In genomic region chr5:20950516-20950854, GRCm38 (mm10) we compare ENCODE assay signal across 10 mouse cellular contexts. TPM values are rescaled to one million over a fixed set of nuclear protein-coding genes. Genes with fewer than 3 reads are reported as not detected.
A peak's percentile ranks its signal among the peaks of the same experiment; 100 is the strongest.
DNase-seq lines count a peak whose midpoint lies in the region; ATAC-seq and TF ChIP-seq lines count a peak whose summit lies in the region.
"Had no signal": no experiment of that assay in that cellular context is flagged by ENCODE, and none has a peak within 500 bp of the region (broad histone marks: within the 10 kb centered on the region; RNA-seq: fewer than 3 reads in every experiment).

No protein-coding gene starts in this region.

- peaks cover 68% of the 10 kb centered on the region for H3K79me2 ChIP-seq in MEL (ENCODE audit: control insufficient read depth, insufficient read depth, low read length, poor library complexity)

- peak overlapping the region; percentile 79 for H3K4me2 ChIP-seq in heart, embryonic 14.5 days (ENCODE audit: low read length)
- H3K4me2 ChIP-seq in hindbrain, embryonic 13.5 days, result peak overlapping the region; percentile 72
- peak overlapping the region; percentile 67 for H3K4me2 ChIP-seq in midbrain, embryonic 13.5 days (replicated peaks)

- peak overlapping the region; percentile 88 to 100 for H3K4me3 ChIP-seq in heart, embryonic 14.5 days (ENCODE audit: control insufficient read depth in 1 of 2, insufficient read depth in 1 of 2, low read depth in 1 of 2, low read length in 2 of 2)
- peak overlapping the region; percentile 65 to 99 for H3K4me3 ChIP-seq in MEL (ENCODE audit: control insufficient read depth in 1 of 2, insufficient read depth in 1 of 2, low read depth in 2 of 2, low read length in 2 of 2)
- peak overlapping the region; percentile 89 for H3K4me3 ChIP-seq in hindbrain, embryonic 13.5 days
- peak overlapping the region; percentile 90 for H3K4me3 ChIP-seq in midbrain, embryonic 13.5 days (replicated peaks)

- no peak for TF ChIP-seq EP300 in MEL (IDR thresholded peaks at IDR 0.05; ENCODE audit: low read depth in 1 of 2, low read length in 2 of 2)

- H3K4me1 ChIP-seq in heart, embryonic 14.5 days (ENCODE audit: control insufficient read depth in 2 of 2, insufficient read depth in 2 of 2, low read length in 2 of 2), result peaks cover 1 to 30% of the 10 kb centered on the region in 2 experiments
- peaks cover 10 to 16% of the 10 kb centered on the region in 2 experiments for H3K4me1 ChIP-seq in MEL (ENCODE audit: control insufficient read depth in 1 of 2, insufficient read depth in 2 of 2, low read length in 2 of 2)
- H3K4me1 ChIP-seq in hindbrain, embryonic 13.5 days (replicated peaks), result peaks cover 18% of the 10 kb centered on the region
- peaks cover 21% of the 10 kb centered on the region for H3K4me1 ChIP-seq in midbrain, embryonic 13.5 days (replicated peaks)

- H3K9ac ChIP-seq in heart, embryonic 14.5 days (ENCODE audit: low read length), result peak overlapping the region; percentile 99
- H3K9ac ChIP-seq in MEL (ENCODE audit: control insufficient read depth, low read depth, low read length, poor library complexity, severe bottlenecking), result peak overlapping the region; percentile 96
- H3K9ac ChIP-seq in hindbrain, embryonic 13.5 days, result peak overlapping the region; percentile 96
- peak overlapping the region; percentile 95 for H3K9ac ChIP-seq in midbrain, embryonic 13.5 days (replicated peaks)

- TF ChIP-seq CTCF in MEL (IDR thresholded peaks at IDR 0.05 in 2 of 3, conservative IDR thresholded peaks at IDR 0.05 in 1 of 3; ENCODE audit: control insufficient read depth in 1 of 3, insufficient read depth in 1 of 3, low read depth in 2 of 3, low read length in 3 of 3, poor library complexity in 1 of 3, severe bottlenecking in 1 of 3), result no peak

- no peaks in the 10 kb centered on the region for H3K9me3 ChIP-seq in heart, embryonic 14.5 days (ENCODE audit: control insufficient read depth, low read length)
- no peaks in the 10 kb centered on the region for H3K9me3 ChIP-seq in MEL (replicated peaks; ENCODE audit: insufficient read depth, low read length)
- no peaks in the 10 kb centered on the region for H3K9me3 ChIP-seq in hindbrain, embryonic 13.5 days
- H3K9me3 ChIP-seq in midbrain, embryonic 13.5 days, result no peaks in the 10 kb centered on the region

- H3K27ac ChIP-seq in heart, embryonic 14.5 days (replicated peaks in 1 of 2; ENCODE audit: control insufficient read depth in 1 of 2, insufficient read depth in 1 of 2, low read depth in 2 of 2, low read length in 2 of 2), result peak overlapping the region in 1 of 2 experiments; percentile 98; a peak in 2 of 4 replicates
- H3K27ac ChIP-seq in MEL (ENCODE audit: control insufficient read depth, low read depth, low read length), result peak overlapping the region; percentile 81
- peak overlapping the region; percentile 99 for H3K27ac ChIP-seq in hindbrain, embryonic 13.5 days
- H3K27ac ChIP-seq in midbrain, embryonic 13.5 days, result peak overlapping the region; percentile 99

- DNase-seq in heart, postnatal 4 days, result no peak
- no peak for DNase-seq in MEL (ENCODE audit: low read depth, low spot score)
- DNase-seq in frontal cortex, adult 2 months (ENCODE audit: extremely low spot score in 1 of 2, low spot score in 1 of 2), result no peak
- no peak for DNase-seq in thymus, postnatal 25 days
- no peak for DNase-seq in cerebellum, postnatal 14 days
- DNase-seq: kidney, adult 18-20 months had no signal

- no peak for TF ChIP-seq RAD21 in MEL (IDR thresholded peaks at IDR 0.05; ENCODE audit: low read depth, low read length)

- H3K36me3 ChIP-seq in heart, embryonic 14.5 days (ENCODE audit: control insufficient read depth, insufficient read depth, low read length), result 0 out of 2 replicates have a peak, but pooled peaks cover under 1% of the 10 kb centered on the region
- peaks cover 0 to 21% of the 10 kb centered on the region in 2 experiments; a peak in 2 of 4 replicates for H3K36me3 ChIP-seq in MEL (ENCODE audit: control insufficient read depth in 1 of 2, insufficient read depth in 2 of 2, low read length in 2 of 2)
- H3K36me3 ChIP-seq in hindbrain, embryonic 13.5 days, result no peaks in the 10 kb centered on the region
- no peaks in the 10 kb centered on the region for H3K36me3 ChIP-seq in midbrain, embryonic 13.5 days

- ATAC-seq in heart, embryonic 14.5 days (ENCODE audit: insufficient number of reproducible peaks, insufficient read depth, low FRiP score, low read depth), result no peak
- ATAC-seq in hindbrain, embryonic 13.5 days (ENCODE audit: low FRiP score), result no peak
- ATAC-seq in midbrain, embryonic 13.5 days, result no peak; the same call in 1 of the 2 replicates

- TF ChIP-seq POLR2A in MEL (IDR thresholded peaks at IDR 0.05; ENCODE audit: control insufficient read depth in 1 of 2, insufficient read depth in 1 of 2, low read depth in 1 of 2, low read length in 2 of 2, poor library complexity in 1 of 2), result no peak

- H3K27me3 ChIP-seq in heart, embryonic 14.5 days (ENCODE audit: control insufficient read depth, insufficient read depth, low read length), result no peaks in the 10 kb centered on the region
- no peaks in the 10 kb centered on the region for H3K27me3 ChIP-seq in MEL (ENCODE audit: control insufficient read depth in 1 of 2, insufficient read depth in 2 of 2, low read length in 2 of 2)
- no peaks in the 10 kb centered on the region for H3K27me3 ChIP-seq in hindbrain, embryonic 13.5 days
- H3K27me3 ChIP-seq in midbrain, embryonic 13.5 days, result no peaks in the 10 kb centered on the region
- H3K27me3 ChIP-seq: Patski had no signal

- WGBS in heart, embryonic 14.5 days, result under 1% methylated on average over 9 of the region's 9 CpGs
- 0% methylated on average over 9 of the region's 9 CpGs for WGBS in hindbrain, embryonic 13.5 days
- WGBS in midbrain, embryonic 13.5 days, result under 1% methylated on average over 9 of the region's 9 CpGs

TF ChIP-seq in MEL, 35 proteins besides CTCF, POLR2A, EP300 and RAD21:
- TF ChIP-seq GABPA (IDR thresholded peaks at IDR 0.05; ENCODE audit: low read depth, low read length) (no peak), SIN3A (IDR thresholded peaks at IDR 0.05; ENCODE audit: low read length) (peak; percentile 48; the same call in 1 of the 2 replicates), TBP (IDR thresholded peaks at IDR 0.05; ENCODE audit: low read depth, low read length) (0 out of 2 replicates have a peak, but pooled peaks have one; percentile 17), KAT2A (conservative IDR thresholded peaks at IDR 0.05; ENCODE audit: low read depth, low read length) (no peak)

RNA-seq across cellular contexts. Expression of gene Rsbn1l, which starts 5.7 kb away (rescaled TPM):
- polyA plus RNA-seq in heart, embryonic 14.5 days (2014; fragmentation: Nextera tagmentation; extraction: Ambion mirVana), result 7.9 and 9.5 TPM in 2 replicates
- 10 to 100 TPM; 21.0 to 21.1 TPM for total RNA-seq in heart, postnatal 4 days (2021)
- 5.0 and 5.7 TPM in 2 replicates for total RNA-seq in MEL (2012; rRNA removed)
- polyA plus RNA-seq in MEL (2012; ENCODE audit: insufficient read depth in 1 of 2, insufficient read length in 2 of 2, low read depth in 1 of 2, low replicate concordance in 2 of 2, missing spikeins in 1 of 2), result 10 to 100 TPM; 17.4 to 78.2 TPM
- polyA plus RNA-seq in hindbrain, embryonic 13.5 days (2015; fragmentation: Nextera tagmentation; extraction: Ambion mirVana), result 4.8 and 5.3 TPM in 2 replicates
- polyA plus RNA-seq in midbrain, embryonic 13.5 days (2015; fragmentation: Nextera tagmentation; extraction: Ambion mirVana), result 5.7 and 6.4 TPM in 2 replicates
- polyA plus RNA-seq in frontal cortex, adult 2 months (2012; rRNA removed), result 12.0 and 12.5 TPM in 2 replicates
